8 mouse cellular contexts compared by ENCODE assay signal in genomic region chrX:50634842-50635615, GRCm38 (mm10).
DNase-seq lines count a peak whose midpoint lies in the region; ATAC-seq lines count a peak whose summit lies in the region.

No protein-coding gene starts in this region.

- peaks cover 6% of the 10 kb centered on the region; the same call in 1 of the 2 replicates for H3K36me3 ChIP-seq in embryonic facial prominence, embryonic 14.5 days (ENCODE audit: control insufficient read depth, insufficient read depth, low read length)
- H3K36me3 ChIP-seq in limb, embryonic 13.5 days = no peaks in the 10 kb centered on the region
- H3K36me3 ChIP-seq in midbrain, embryonic 14.5 days (ENCODE audit: control insufficient read depth, insufficient read depth, low read length) = no peaks in the 10 kb centered on the region
- no peaks in the 10 kb centered on the region for H3K36me3 ChIP-seq in splenic B cell, adult 2 months (ENCODE audit: control insufficient read depth, insufficient read depth, low read length, poor library complexity, severe bottlenecking)

- H3K9me3 ChIP-seq in embryonic facial prominence, embryonic 14.5 days (ENCODE audit: control insufficient read depth, low read length) = no peaks in the 10 kb centered on the region
- H3K9me3 ChIP-seq in limb, embryonic 13.5 days = no peaks in the 10 kb centered on the region
- no peaks in the 10 kb centered on the region for H3K9me3 ChIP-seq in midbrain, embryonic 14.5 days (ENCODE audit: control insufficient read depth, low read length)

- peak overlapping the region; percentile 61 for H3K27ac ChIP-seq in embryonic facial prominence, embryonic 14.5 days (replicated peaks; ENCODE audit: low read depth, low read length)
- peak overlapping the region; percentile 69; the same call in 1 of the 2 replicates for H3K27ac ChIP-seq in limb, embryonic 13.5 days
- no peak overlapping the region for H3K27ac ChIP-seq in midbrain, embryonic 14.5 days (replicated peaks; ENCODE audit: low read depth, low read length)

- peak; percentile 21 to 34 for DNase-seq in B cell, adult 2 months
- peak; percentile 28 to 60 for DNase-seq in adrenal gland, postnatal 4 days (ENCODE audit: low spot score in 2 of 2)
- peak; percentile 94 for DNase-seq in embryonic facial prominence, embryonic 14.5 days (ENCODE audit: low spot score)
- DNase-seq in heart, adult 8-10 months (ENCODE audit: low spot score) = peak; percentile 78
- peak; percentile 85 for DNase-seq in kidney, adult 8-10 months
- DNase-seq in midbrain, embryonic 14.5 days = peak; percentile 87
- DNase-seq in splenic B cell, adult 2 months (ENCODE audit: low read depth, low spot score) = peak; percentile 36

- H3K4me2 ChIP-seq in embryonic facial prominence, embryonic 14.5 days (ENCODE audit: low read depth, low read length) = peak overlapping the region; percentile 57
- peak overlapping the region; percentile 58 for H3K4me2 ChIP-seq in limb, embryonic 13.5 days (replicated peaks)
- H3K4me2 ChIP-seq in midbrain, embryonic 14.5 days (ENCODE audit: low read length) = peak overlapping the region; percentile 60

- no peaks in the 10 kb centered on the region; the same call in 1 of the 2 replicates for H3K27me3 ChIP-seq in embryonic facial prominence, embryonic 14.5 days (replicated peaks; ENCODE audit: control insufficient read depth, insufficient read depth, low read length)
- no peaks in the 10 kb centered on the region for H3K27me3 ChIP-seq in limb, embryonic 13.5 days
- no peaks in the 10 kb centered on the region for H3K27me3 ChIP-seq in midbrain, embryonic 14.5 days (ENCODE audit: control insufficient read depth, insufficient read depth, low read length)
- H3K27me3 ChIP-seq in splenic B cell, adult 2 months (ENCODE audit: control insufficient read depth, insufficient read depth, low read length, poor library complexity, severe bottlenecking) = no peaks in the 10 kb centered on the region

- H3K9ac ChIP-seq in embryonic facial prominence, embryonic 14.5 days (ENCODE audit: low read depth, low read length) = peak overlapping the region; percentile 55
- peak overlapping the region; percentile 57; the same call in 1 of the 2 replicates for H3K9ac ChIP-seq in limb, embryonic 13.5 days
- H3K9ac ChIP-seq in midbrain, embryonic 14.5 days (replicated peaks; ENCODE audit: low read length) = no peak overlapping the region; the same call in 1 of the 2 replicates

- 18% methylated on average over 26 of the region's 30 CpGs for WGBS in embryonic facial prominence, embryonic 14.5 days
- 18% methylated on average over 26 of the region's 30 CpGs for WGBS in limb, embryonic 13.5 days
- WGBS in midbrain, embryonic 14.5 days = 17% methylated on average over 30 of the region's 30 CpGs

- H3K4me1 ChIP-seq in embryonic facial prominence, embryonic 14.5 days (ENCODE audit: control insufficient read depth, insufficient read depth, low read length) = no peaks in the 10 kb centered on the region
- peaks cover 4% of the 10 kb centered on the region; the same call in 1 of the 2 replicates for H3K4me1 ChIP-seq in limb, embryonic 13.5 days
- H3K4me1 ChIP-seq in midbrain, embryonic 14.5 days (ENCODE audit: control insufficient read depth, insufficient read depth, low read length) = no peaks in the 10 kb centered on the region

- H3K4me3 ChIP-seq in embryonic facial prominence, embryonic 14.5 days (ENCODE audit: low read depth, low read length) = peak overlapping the region; percentile 50
- H3K4me3 ChIP-seq in limb, embryonic 13.5 days = peak overlapping the region; percentile 54
- H3K4me3 ChIP-seq in midbrain, embryonic 14.5 days (replicated peaks; ENCODE audit: low read depth, low read length) = peak overlapping the region; percentile 46

- ATAC-seq in embryonic facial prominence, embryonic 14.5 days (ENCODE audit: low read depth) = peak; percentile 99
- ATAC-seq in limb, embryonic 13.5 days (ENCODE audit: low FRiP score, low read depth) = peak; percentile 97
- peak; percentile 99 for ATAC-seq in midbrain, embryonic 14.5 days (ENCODE audit: low FRiP score, low TSS enrichment)

Comparison
In these comparisons a context has a peak if more than half of its experiments do, and no peak if none do; other contexts are left out.
1. DNase-seq: peak in every context shown above with its lines; median percentile 94 in embryonic facial prominence, embryonic 14.5 days; 87 in midbrain, embryonic 14.5 days; 85 in kidney, adult 8-10 months; 78 in heart, adult 8-10 months; 44 in adrenal gland, postnatal 4 days; 36 in splenic B cell, adult 2 months; 28 in B cell, adult 2 months.